Mouse (Mus musculus) Patski (cell line): ENCODE results near the gene Asic1. TPM values are rescaled to one million over a fixed set of nuclear protein-coding genes. Genes with fewer than 3 reads are reported as not detected.

Experiments
- ATAC-seq: fragments of 100-300 bp; one replicate; pipeline ENCODE4 v1.8.0; 2021
- CTCF ChIA-PET: fragments of 350-600 bp; sonication (Branson Sonifier 250); formaldehyde crosslinking; loops from one replicate; lab custom pipeline; 2022; ENCODE audit warnings: inconsistent platforms; lab: Charles Lee
- POLR2A ChIA-PET: fragments of 350-600 bp; sonication (Branson Sonifier 250); formaldehyde crosslinking; loops from one replicate; lab custom pipeline; 2022; ENCODE audit warnings: antibody characterized with exemption, inconsistent platforms; lab: Charles Lee
- DNase-seq: peaks from one replicate; pipeline ENCODE4 v3.0.0-alpha.2; 2011; ENCODE audit warnings: low read depth, low spot score
- H3K27me3 ChIP-seq: fragments of 371-371 bp; one replicate; pipeline ENCODE4 v1.5.1; 2021
- CTCF ChIP-seq: fragments of 100-300 bp; IDR thresholded peaks from one replicate; pipeline ENCODE4 v1.5.1; 2021
- in situ Hi-C: fragments of 300-500 bp; cut with MboI; formaldehyde crosslinking; loops from 3 replicates; pipeline ENCODE4 v1.11.1; 2018; ENCODE audit warnings: low pct_unique_long_range_greater_than_20kb, mixed read lengths
- polyA plus RNA-seq: library from polyadenylated mRNA; unstranded; gene quantifications from one replicate; pipeline ENCODE4 v1.2.3, GENCODE M21; 2021

The Asic1 gene
- 7.6 TPM for polyA plus RNA-seq

DNA sequence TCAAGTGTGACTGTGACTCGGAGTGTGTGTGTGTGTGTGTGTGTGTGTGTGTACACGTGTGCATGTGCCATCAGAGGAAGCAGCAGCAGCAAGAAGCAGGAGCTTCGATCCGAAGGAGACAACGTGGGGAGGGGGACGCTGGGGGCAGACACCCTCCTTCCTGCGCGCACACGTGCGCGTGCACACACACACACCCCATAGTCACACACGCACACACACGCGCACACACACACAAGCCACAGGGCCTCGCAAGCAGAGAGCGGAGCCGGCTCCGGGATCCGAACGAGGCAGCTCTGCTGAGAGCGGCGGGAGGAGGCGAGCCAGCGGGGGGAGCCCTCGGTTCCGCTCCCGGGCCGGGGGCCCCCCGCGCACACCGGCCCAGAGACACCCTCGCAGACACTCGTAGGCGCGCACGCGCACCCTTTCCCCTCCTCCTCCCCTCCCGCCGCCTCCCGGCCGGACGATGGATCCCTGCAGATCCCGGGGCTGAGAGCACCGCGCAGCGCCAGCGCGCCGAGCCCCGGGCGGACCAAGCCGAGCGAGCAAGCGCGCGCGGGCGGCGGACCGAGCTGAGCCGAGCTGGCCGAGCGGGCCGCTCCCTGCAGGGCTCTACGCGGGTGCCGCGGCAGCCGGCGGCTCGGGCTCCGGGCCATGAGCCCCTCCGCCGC is at the start of gene Asic1:
Gene Asic1, plus strand, starts transcription at position 215 of the 668 bp plus-strand sequence.
- ChIA-PET CTCF (interaction anchor here (1.3 to 9.1 kb wide), 5 partner anchors 11 to 175 kb away, joined by 5 to 66 read pairs (median 6); partner anchors contain the start of gene Racgap1), POLR2A (interaction anchor here (0.6 to 1.0 kb wide), 2 partner anchors 64 to 171 kb away, joined by 3 to 4 read pairs; no protein-coding TSS in a partner anchor)
- no peak for TF ChIP-seq CTCF
- in situ Hi-C loops = no loop called here
- peak; percentile 36 for ATAC-seq
- no peak for DNase-seq
- peaks cover 9% of the 10 kb centered on the region for H3K27me3 ChIP-seq

DNA sequence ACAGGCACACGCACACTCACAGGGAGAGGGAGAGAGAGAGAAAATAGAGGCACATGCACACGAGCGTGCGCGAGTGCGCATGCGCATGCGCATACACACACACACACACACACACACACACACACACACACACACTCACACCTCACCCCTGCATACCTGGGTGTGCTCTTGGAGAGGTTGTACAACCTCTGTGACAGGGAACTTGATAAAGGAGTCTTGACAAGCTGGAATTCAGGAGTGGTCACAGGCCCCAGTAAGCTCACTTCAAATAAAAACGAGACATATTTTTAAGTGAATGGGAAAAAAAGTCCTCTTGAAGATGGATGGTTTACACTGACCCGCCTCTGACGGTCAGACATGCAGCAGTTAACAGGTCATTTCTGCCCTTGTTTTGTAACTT is 48.1 kb upstream of the Asic1 start:
- ATAC-seq (no peak), DNase-seq (no peak)
- POLR2A ChIA-PET = no interaction called here
- H3K27me3 ChIP-seq = no peaks in the 10 kb centered on the region
- CTCF ChIA-PET = interaction anchor here (0.7 kb wide), 1 partner anchor 135 kb away, joined by 3 read pairs; no protein-coding TSS in a partner anchor
- TF ChIP-seq CTCF = no peak
- in situ Hi-C loops = no loop called here

DNA sequence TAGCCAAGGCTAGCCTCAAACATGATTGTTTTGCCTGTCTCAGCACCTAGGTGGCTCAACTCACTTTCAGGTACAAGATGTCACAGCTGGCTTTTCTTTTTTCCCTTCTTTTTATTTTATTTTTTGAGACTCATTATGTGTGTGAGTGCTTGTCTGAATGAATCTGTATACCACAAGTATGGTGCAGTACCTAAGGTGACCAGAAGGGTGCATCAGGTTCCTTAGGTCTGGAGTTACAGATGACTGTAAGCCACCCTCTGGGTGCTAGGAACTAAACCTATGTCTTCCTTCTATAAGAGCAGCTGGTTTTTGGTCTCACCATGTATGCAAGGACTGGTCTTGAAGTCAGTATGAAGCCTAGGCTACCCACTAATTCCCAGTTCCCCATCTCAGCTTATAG is 38.5 kb upstream of the Asic1 start:
- ATAC-seq = no peak
- CTCF ChIA-PET = interaction anchor here (0.9 to 1.8 kb wide), 5 partner anchors 13 to 60 kb away, joined by 3 to 6 read pairs (median 4); no protein-coding TSS in a partner anchor

DNA sequence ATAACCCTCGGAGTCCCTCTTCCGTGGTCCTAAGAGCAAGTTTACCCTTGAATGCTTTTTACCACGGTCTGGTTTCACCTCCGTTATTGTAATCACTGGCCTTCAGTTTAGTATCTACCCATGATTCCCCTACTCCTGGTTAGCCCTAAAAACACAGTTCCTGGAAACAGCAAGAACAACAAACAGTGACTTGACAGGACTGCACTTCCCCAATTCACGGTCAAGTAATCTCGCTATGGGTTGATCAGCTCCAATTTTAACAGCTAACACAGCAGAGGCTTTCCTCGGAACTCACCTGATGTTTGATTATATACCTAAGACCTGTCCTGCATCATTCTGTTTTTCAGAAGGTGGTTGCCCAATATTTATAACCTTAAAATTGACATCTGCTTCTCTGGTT is 35.5 kb upstream of the Asic1 start:
- DNase-seq (no peak), ATAC-seq (no peak)
- H3K27me3 ChIP-seq = no peaks in the 10 kb centered on the region
- in situ Hi-C loops = no loop called here
- TF ChIP-seq CTCF = no peak
- POLR2A ChIA-PET = no interaction called here
- CTCF ChIA-PET = interaction anchor here (0.9 to 1.7 kb wide), 2 partner anchors 11 to 16 kb away, joined by 3 to 5 read pairs; no protein-coding TSS in a partner anchor

More for the DNA sequence above, 38.5 kb upstream of the Asic1 start:
- no peak for DNase-seq
- H3K27me3 ChIP-seq = no peaks in the 10 kb centered on the region
- POLR2A ChIA-PET = interaction anchor here (1.2 kb wide), 1 partner anchor 10 kb away, joined by 3 read pairs; no protein-coding TSS in a partner anchor
- TF ChIP-seq CTCF = peak; percentile 72
- in situ Hi-C loops = no loop called here

DNA sequence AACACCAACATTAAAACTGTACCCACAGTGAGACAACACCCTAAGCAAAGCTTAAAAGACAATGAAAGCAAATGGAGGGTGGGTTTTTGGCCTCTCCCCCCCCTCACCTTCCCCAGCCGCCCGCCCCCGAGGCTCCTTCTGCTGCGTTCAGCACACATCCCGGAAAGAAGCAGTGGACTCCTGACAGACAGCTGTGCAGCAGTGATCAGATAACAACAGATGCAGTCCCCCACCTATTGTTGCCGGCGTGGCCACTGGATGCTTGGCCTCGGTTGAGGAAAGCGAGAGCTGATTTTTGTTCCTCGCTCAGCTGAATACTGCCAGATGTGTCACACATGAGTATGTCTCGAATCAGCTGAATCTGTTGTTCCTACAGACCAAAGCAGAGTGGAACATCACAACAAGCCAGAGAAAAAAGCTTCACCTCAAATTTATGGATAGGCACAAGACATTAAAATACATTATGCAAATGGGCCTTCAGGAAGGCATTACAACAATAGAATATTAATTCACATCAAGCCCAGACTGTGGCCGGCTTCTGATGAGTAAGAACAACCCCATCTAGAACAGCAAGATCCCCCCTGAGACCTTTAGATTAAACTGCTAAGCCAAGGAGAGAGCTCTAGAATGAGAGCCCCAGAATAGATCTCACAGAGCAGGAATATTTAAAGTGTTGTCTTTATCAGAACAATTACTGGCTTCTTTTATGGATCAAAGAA is 32.6 kb upstream of the Asic1 start:
- H3K27me3 ChIP-seq = no peaks in the 10 kb centered on the region
- ChIA-PET CTCF (no interaction called here), POLR2A (no interaction called here)
- DNase-seq = no peak
- ATAC-seq = no peak
- TF ChIP-seq CTCF = no peak
- in situ Hi-C loops = no loop called here

DNA sequence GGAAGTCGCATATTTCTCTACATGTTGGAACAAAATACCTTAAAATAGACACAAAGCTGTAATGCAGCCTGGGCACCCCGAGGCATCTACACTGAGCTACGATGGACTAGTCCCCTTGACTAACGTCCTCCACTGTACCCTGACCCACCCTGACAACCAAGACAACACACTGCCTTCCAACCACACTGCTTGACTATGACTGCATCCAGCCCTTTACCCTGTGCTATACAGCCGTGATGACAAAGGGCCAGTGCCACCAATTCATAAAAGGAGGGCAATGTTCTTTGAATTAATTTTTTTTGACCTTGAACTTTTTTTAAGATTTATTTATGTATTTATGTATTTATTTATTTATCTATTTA is 32.1 kb upstream of the Asic1 start:
- ChIA-PET POLR2A (no interaction called here), CTCF (no interaction called here)
- no peak for DNase-seq
- no peak for ATAC-seq
- in situ Hi-C loops = no loop called here
- no peaks in the 10 kb centered on the region for H3K27me3 ChIP-seq
- TF ChIP-seq CTCF = no peak

DNA sequence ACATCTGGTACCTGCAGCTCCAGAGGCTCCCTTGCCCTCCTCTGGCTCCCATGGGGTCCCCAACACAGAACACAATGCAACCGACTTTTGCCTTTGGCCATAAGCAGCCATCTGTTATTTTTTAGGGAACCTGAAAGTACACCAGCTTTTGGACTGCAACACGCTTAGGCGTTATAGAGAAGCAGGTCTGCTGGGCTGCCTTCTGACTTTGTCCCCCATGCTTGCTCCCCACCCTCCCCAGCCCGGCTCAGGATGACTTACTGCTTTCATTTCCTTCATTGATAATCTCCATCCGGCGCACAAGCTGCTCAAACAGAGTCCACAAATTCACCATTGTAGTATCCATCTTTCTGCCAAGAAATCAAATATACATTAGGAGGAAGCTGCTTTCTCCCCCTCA is 27.5 kb upstream of the Asic1 start:
- CTCF ChIA-PET = no interaction called here
- POLR2A ChIA-PET = no interaction called here
- in situ Hi-C loops = no loop called here
- DNase-seq (no peak), ATAC-seq (no peak)
- no peaks in the 10 kb centered on the region for H3K27me3 ChIP-seq
- no peak for TF ChIP-seq CTCF

DNA sequence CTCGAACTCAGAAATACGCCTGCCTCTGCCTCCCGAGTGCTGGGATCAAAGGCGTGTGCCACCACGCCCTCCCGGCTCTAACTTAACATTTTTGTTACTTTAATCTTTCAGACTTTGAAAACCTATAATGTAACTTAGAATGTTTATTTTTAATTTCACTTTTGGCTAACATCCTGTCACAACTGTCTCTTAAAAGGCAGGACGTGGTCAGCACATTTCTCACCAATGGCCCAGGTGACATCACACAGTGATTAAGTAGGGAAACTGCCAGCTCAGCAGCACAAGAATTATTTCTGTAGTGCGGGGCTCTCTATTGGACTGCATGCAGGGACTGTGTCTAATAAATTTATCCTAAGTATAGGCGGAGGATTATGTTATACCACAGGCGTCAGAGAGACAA is 26.3 kb upstream of the Asic1 start:
- ChIA-PET POLR2A (no interaction called here), CTCF (interaction anchor here (1.8 kb wide), 2 partner anchors 25 to 48 kb away, joined by 5 to 6 read pairs; no protein-coding TSS in a partner anchor)
- DNase-seq = no peak
- no peak for TF ChIP-seq CTCF
- no peak for ATAC-seq
- in situ Hi-C loops = no loop called here
- H3K27me3 ChIP-seq = no peaks in the 10 kb centered on the region

DNA sequence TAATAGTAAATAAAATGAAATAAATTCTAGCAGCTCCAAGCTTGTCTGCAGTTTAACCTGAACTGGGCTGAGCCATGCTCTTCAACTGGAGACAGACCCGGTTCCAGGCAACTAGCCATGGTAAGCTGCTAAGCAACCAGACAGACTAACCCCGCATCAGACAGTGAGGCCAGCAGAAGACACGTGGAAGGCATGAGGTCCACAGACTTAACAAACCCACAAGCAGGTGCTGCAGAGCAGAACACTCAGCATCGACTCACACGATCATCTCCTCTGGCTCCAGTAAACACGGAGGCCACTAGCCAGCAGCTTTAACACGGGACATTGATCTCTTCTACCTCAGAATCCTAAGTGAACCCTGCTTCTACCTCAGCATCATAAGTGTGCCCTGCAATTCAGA is 25.4 kb upstream of the Asic1 start:
- POLR2A ChIA-PET = no interaction called here
- peak; percentile 39 for ATAC-seq
- DNase-seq = peak; percentile 77
- in situ Hi-C loops = no loop called here
- TF ChIP-seq CTCF = no peak
- CTCF ChIA-PET = interaction anchor here (1.1 to 1.8 kb wide), 4 partner anchors 13 to 49 kb away, joined by 3 to 6 read pairs (median 6); no protein-coding TSS in a partner anchor
- no peaks in the 10 kb centered on the region for H3K27me3 ChIP-seq

DNA sequence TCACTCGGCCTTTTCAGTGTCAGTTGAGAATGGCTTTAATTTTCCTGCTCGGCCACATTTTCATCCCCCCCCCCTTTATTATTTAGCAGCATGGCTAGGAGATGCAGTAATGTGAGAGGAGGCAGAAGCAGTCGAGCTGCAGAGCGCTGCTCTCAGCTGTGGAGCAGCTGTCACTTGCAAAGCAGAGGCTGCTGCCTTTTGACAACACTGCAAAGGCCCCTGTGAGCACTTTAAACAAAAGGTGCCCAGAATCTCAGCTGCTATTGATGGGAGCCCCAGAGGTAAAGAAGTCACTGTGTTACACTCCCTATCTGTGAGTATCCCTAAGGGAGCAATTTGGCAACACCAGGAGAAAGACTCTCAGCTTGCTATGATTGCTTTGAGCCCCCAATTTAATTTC is 21.8 kb upstream of the Asic1 start:
- DNase-seq (no peak), ATAC-seq (no peak)
- ChIA-PET CTCF (interaction anchor here (0.7 to 2.0 kb wide), 3 partner anchors 16 to 59 kb away, joined by 3 to 6 read pairs (median 4); no protein-coding TSS in a partner anchor), POLR2A (interaction anchor here (1.0 kb wide), 1 partner anchor 16 kb away, joined by 5 read pairs; no protein-coding TSS in a partner anchor)
- H3K27me3 ChIP-seq = no peaks in the 10 kb centered on the region
- in situ Hi-C loops = no loop called here
- no peak for TF ChIP-seq CTCF
